ENCODE assay signal across 8 mouse cellular contexts in genomic region chr12:75819481-75819880, GRCm38 (mm10). TPM values are rescaled to one million over a fixed set of nuclear protein-coding genes. Genes with fewer than 3 reads are reported as not detected.
DNase-seq lines count a peak whose midpoint lies in the region; ATAC-seq and TF ChIP-seq lines count a peak whose summit lies in the region.

No protein-coding gene starts in this region.

- no peaks in the 10 kb centered on the region for H3K9me3 ChIP-seq in heart, embryonic 14.5 days (ENCODE audit: control insufficient read depth, low read length)
- no peaks in the 10 kb centered on the region for H3K9me3 ChIP-seq in ES-Bruce4 (replicated peaks; ENCODE audit: control insufficient read depth, insufficient read depth, low read length, poor library complexity, severe bottlenecking)
- H3K9me3 ChIP-seq in hindbrain, embryonic 11.5 days (ENCODE audit: control insufficient read depth, low read length), result no peaks in the 10 kb centered on the region
- H3K9me3 ChIP-seq in midbrain, embryonic 10.5 days (replicated peaks), result no peaks in the 10 kb centered on the region

- 14% methylated on average over 11 of the region's 11 CpGs for WGBS in heart, embryonic 14.5 days
- WGBS in hindbrain, embryonic 11.5 days, result 18% methylated on average over 11 of the region's 11 CpGs
- 19% methylated on average over 11 of the region's 11 CpGs for WGBS in midbrain, embryonic 10.5 days

- TF ChIP-seq CTCF in ES-Bruce4 (IDR thresholded peaks at IDR 0.05; ENCODE audit: low read depth, low read length), result no peak

- H3K4me3 ChIP-seq in heart, embryonic 14.5 days (ENCODE audit: control insufficient read depth in 1 of 2, insufficient read depth in 1 of 2, low read depth in 1 of 2, low read length in 2 of 2), result peak overlapping the region; percentile 75 to 95
- H3K4me3 ChIP-seq in ES-Bruce4 (ENCODE audit: low read depth, low read length), result peak overlapping the region; percentile 78
- H3K4me3 ChIP-seq in hindbrain, embryonic 11.5 days (ENCODE audit: low read depth, low read length), result peak overlapping the region; percentile 95
- peak overlapping the region; percentile 95 for H3K4me3 ChIP-seq in midbrain, embryonic 10.5 days

- H3K36me3 ChIP-seq in heart, embryonic 14.5 days (ENCODE audit: control insufficient read depth, insufficient read depth, low read length), result no peaks in the 10 kb centered on the region
- no peaks in the 10 kb centered on the region for H3K36me3 ChIP-seq in ES-Bruce4 (ENCODE audit: control insufficient read depth, insufficient read depth, low read length, poor library complexity, severe bottlenecking)
- no peaks in the 10 kb centered on the region for H3K36me3 ChIP-seq in hindbrain, embryonic 11.5 days (ENCODE audit: control insufficient read depth, insufficient read depth, low read length)
- H3K36me3 ChIP-seq in midbrain, embryonic 10.5 days, result no peaks in the 10 kb centered on the region

- peak overlapping the region; percentile 90 for H3K4me2 ChIP-seq in heart, embryonic 14.5 days (ENCODE audit: low read length)
- peak overlapping the region; percentile 57 for H3K4me2 ChIP-seq in hindbrain, embryonic 11.5 days (replicated peaks; ENCODE audit: low read depth, low read length)

- peaks cover 10 to 45% of the 10 kb centered on the region in 2 experiments for H3K4me1 ChIP-seq in heart, embryonic 14.5 days (ENCODE audit: control insufficient read depth in 2 of 2, insufficient read depth in 2 of 2, low read length in 2 of 2)
- no peaks in the 10 kb centered on the region for H3K4me1 ChIP-seq in ES-Bruce4 (ENCODE audit: control insufficient read depth, insufficient read depth, low read length)
- H3K4me1 ChIP-seq in hindbrain, embryonic 11.5 days (replicated peaks; ENCODE audit: control insufficient read depth, insufficient read depth, low read length), result peaks cover 6% of the 10 kb centered on the region; the same call in 1 of the 2 replicates
- peaks cover 44% of the 10 kb centered on the region for H3K4me1 ChIP-seq in midbrain, embryonic 10.5 days

- ATAC-seq in heart, embryonic 14.5 days (ENCODE audit: insufficient number of reproducible peaks, insufficient read depth, low FRiP score, low read depth), result no peak
- no peak for ATAC-seq in hindbrain, embryonic 11.5 days (ENCODE audit: low FRiP score)

- DNase-seq in heart, postnatal 36 days, result no peak
- DNase-seq in hindbrain, embryonic 11.5 days (ENCODE audit: low spot score), result no peak
- DNase-seq in midbrain, embryonic 10.5 days (ENCODE audit: low spot score), result no peak
- DNase-seq in retina, embryonic 14.5 days (ENCODE audit: low spot score), result no peak
- DNase-seq in embryo, embryonic 9.5 days (ENCODE audit: extremely low spot score), result no peak
- no peak for DNase-seq in layer of hippocampus, postnatal 36 days

- intact Hi-C loops in heart, postnatal 36 days (cut with DNase I), result loop anchor here (5.0 kb wide), 1 partner anchor 33 kb away; no protein-coding TSS in a partner anchor

- no peak for TF ChIP-seq POLR2A in ES-Bruce4 (IDR thresholded peaks at IDR 0.05; ENCODE audit: insufficient read depth, low read length)

- peak overlapping the region; percentile 27 to 88; a peak in 2 of 4 replicates for H3K27ac ChIP-seq in heart, embryonic 14.5 days (replicated peaks in 1 of 2; ENCODE audit: control insufficient read depth in 1 of 2, insufficient read depth in 1 of 2, low read depth in 2 of 2, low read length in 2 of 2)
- no peak overlapping the region for H3K27ac ChIP-seq in ES-Bruce4 (ENCODE audit: insufficient read depth, low read length)
- no peak overlapping the region for H3K27ac ChIP-seq in hindbrain, embryonic 11.5 days (ENCODE audit: low read depth, low read length)
- H3K27ac ChIP-seq in midbrain, embryonic 10.5 days (replicated peaks), result peak overlapping the region; percentile 98

- H3K27me3 ChIP-seq in heart, embryonic 14.5 days (ENCODE audit: control insufficient read depth, insufficient read depth, low read length), result no peaks in the 10 kb centered on the region; the same call in 1 of the 2 replicates
- H3K27me3 ChIP-seq in ES-Bruce4 (ENCODE audit: control insufficient read depth, insufficient read depth, low read length, poor library complexity, severe bottlenecking), result peaks cover 4% of the 10 kb centered on the region; the same call in 1 of the 2 replicates
- no peaks in the 10 kb centered on the region for H3K27me3 ChIP-seq in hindbrain, embryonic 11.5 days (ENCODE audit: control insufficient read depth, insufficient read depth, low read length)
- H3K27me3 ChIP-seq in midbrain, embryonic 10.5 days (ENCODE audit: low read depth, poor library complexity, severe bottlenecking), result peaks cover 23% of the 10 kb centered on the region

- H3K9ac ChIP-seq in heart, embryonic 14.5 days (ENCODE audit: low read length), result peak overlapping the region; percentile 95
- H3K9ac ChIP-seq in ES-Bruce4 (ENCODE audit: low read depth, poor library complexity, severe bottlenecking), result no peak overlapping the region
- peak overlapping the region; percentile 98 for H3K9ac ChIP-seq in hindbrain, embryonic 11.5 days (ENCODE audit: low read depth, low read length)

- TF ChIP-seq EP300 in ES-Bruce4 (IDR thresholded peaks at IDR 0.05; ENCODE audit: insufficient read depth, low read depth, low read length), result no peak

RNA-seq across cellular contexts. Expression of gene Syne2, which starts 1.5 kb away (rescaled TPM):
- polyA plus RNA-seq in heart, embryonic 14.5 days (2014; fragmentation: Nextera tagmentation; extraction: Ambion mirVana), result 52.5 and 55.9 TPM in 2 replicates
- 10 to 100 TPM; 33.4 to 40.0 TPM for total RNA-seq in heart, postnatal 36 days (2021)
- polyA plus RNA-seq in ES-Bruce4 (2011; ENCODE audit: insufficient read depth, insufficient read length, low read depth, missing spikeins), result 28.9 and 34.3 TPM in 2 replicates
- 75.2 and 97.5 TPM in 2 replicates for polyA plus RNA-seq in hindbrain, embryonic 11.5 days (2014; fragmentation: Nextera tagmentation; extraction: Ambion mirVana)
- 91.9 and 93.1 TPM in 2 replicates for polyA plus RNA-seq in midbrain, embryonic 10.5 days (2016; fragmentation: Nextera tagmentation; extraction: Ambion mirVana)
- total RNA-seq in layer of hippocampus, postnatal 36 days (2021), result 10 to 100 TPM; 21.0 to 25.0 TPM

Comparison
In these comparisons a context has a peak if more than half of its experiments do, and no peak if none do; other contexts are left out.
1. H3K27ac ChIP-seq: peak in heart, embryonic 14.5 days (2 of 2) and midbrain, embryonic 10.5 days (single experiment); none in ES-Bruce4 (single experiment) and hindbrain, embryonic 11.5 days (single experiment).
2. Peak in every context shown above with its lines, with median percentiles within 50 percentile points of each other: H3K4me3 ChIP-seq.